In the genomic region with DNA sequence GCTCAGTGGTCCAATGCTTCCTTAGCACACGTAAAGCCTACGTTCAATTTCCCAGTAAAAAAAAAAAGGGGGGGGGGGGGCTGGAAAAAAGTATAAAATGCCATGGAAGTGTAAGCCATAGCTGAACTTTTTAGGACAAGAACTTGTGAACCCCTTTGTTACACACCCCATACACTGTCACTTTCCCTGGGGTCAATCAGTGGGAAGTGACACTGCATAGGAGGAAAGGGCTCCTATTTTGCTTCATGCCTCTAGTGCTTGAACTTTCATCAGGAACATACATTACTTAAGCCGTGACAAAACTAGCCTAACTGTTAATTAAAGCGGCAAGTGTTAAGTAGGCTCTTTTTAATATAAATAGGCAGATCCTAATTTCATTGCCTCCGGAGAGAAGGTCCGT, we compare ENCODE assay signal across 8 mouse cellular contexts. TPM values are rescaled to one million over a fixed set of nuclear protein-coding genes. Genes with fewer than 3 reads are reported as not detected.
DNase-seq lines count a peak whose midpoint lies in the region; ATAC-seq and TF ChIP-seq lines count a peak whose summit lies in the region.

No protein-coding gene starts in this region.

- H3K4me2 ChIP-seq in heart, embryonic 12.5 days: peak overlapping the region; percentile 81
- peak overlapping the region; percentile 64 for H3K4me2 ChIP-seq in forebrain, embryonic 16.5 days (ENCODE audit: low read length)
- peak overlapping the region; percentile 90 for H3K4me2 ChIP-seq in liver, postnatal 0 days (ENCODE audit: low read depth, low read length)

- H3K9ac ChIP-seq in heart, embryonic 12.5 days: peak overlapping the region; percentile 70; the same call in 1 of the 2 replicates
- peak overlapping the region; percentile 72 for H3K9ac ChIP-seq in forebrain, embryonic 16.5 days (replicated peaks; ENCODE audit: low read depth, low read length)
- peak overlapping the region; percentile 54 for H3K9ac ChIP-seq in liver, postnatal 0 days (replicated peaks)

- peak overlapping the region; percentile 82 for H3K4me3 ChIP-seq in heart, embryonic 12.5 days
- H3K4me3 ChIP-seq in E14TG2a.4 (replicated peaks; ENCODE audit: low read length): peak overlapping the region; percentile 92
- peak overlapping the region; percentile 72 for H3K4me3 ChIP-seq in forebrain, embryonic 16.5 days (replicated peaks; ENCODE audit: low read length)
- H3K4me3 ChIP-seq in liver, postnatal 0 days (ENCODE audit: low read depth, low read length): peak overlapping the region; percentile 78

- no peaks in the 10 kb centered on the region for H3K27me3 ChIP-seq in heart, embryonic 12.5 days (replicated peaks)
- no peaks in the 10 kb centered on the region for H3K27me3 ChIP-seq in E14TG2a.4 (ENCODE audit: insufficient read depth, low read length)
- H3K27me3 ChIP-seq in forebrain, embryonic 16.5 days (replicated peaks; ENCODE audit: control insufficient read depth, insufficient read depth, low read length): no peaks in the 10 kb centered on the region
- H3K27me3 ChIP-seq in liver, postnatal 0 days (ENCODE audit: insufficient read depth, low read length): no peaks in the 10 kb centered on the region

- H3K36me3 ChIP-seq in heart, embryonic 12.5 days: no peaks in the 10 kb centered on the region
- peaks cover 20% of the 10 kb centered on the region for H3K36me3 ChIP-seq in E14TG2a.4 (ENCODE audit: insufficient read depth, low read length)
- no peaks in the 10 kb centered on the region for H3K36me3 ChIP-seq in forebrain, embryonic 16.5 days (ENCODE audit: control insufficient read depth, insufficient read depth)
- H3K36me3 ChIP-seq in liver, postnatal 0 days (replicated peaks; ENCODE audit: insufficient read depth, low read length): peaks cover 11% of the 10 kb centered on the region

- peaks cover 8% of the 10 kb centered on the region; the same call in 1 of the 2 replicates for H3K4me1 ChIP-seq in heart, embryonic 12.5 days (replicated peaks)
- H3K4me1 ChIP-seq in E14TG2a.4 (replicated peaks; ENCODE audit: low read depth, low read length): peaks cover 42% of the 10 kb centered on the region
- peaks cover 12% of the 10 kb centered on the region for H3K4me1 ChIP-seq in forebrain, embryonic 16.5 days (replicated peaks; ENCODE audit: control insufficient read depth, insufficient read depth, low read length)
- peaks cover 15% of the 10 kb centered on the region for H3K4me1 ChIP-seq in liver, postnatal 0 days (ENCODE audit: insufficient read depth)

- no peak for ATAC-seq in heart, embryonic 12.5 days (ENCODE audit: insufficient number of reproducible peaks, low FRiP score)
- ATAC-seq in forebrain, embryonic 16.5 days: no peak
- ATAC-seq in liver, postnatal 0 days: no peak

- no peak for TF ChIP-seq CTCF in E14TG2a.4 (conservative IDR thresholded peaks at IDR 0.05; ENCODE audit: low read length)
- no peak for TF ChIP-seq CTCF in liver, postnatal 0 days (IDR thresholded peaks at IDR 0.05; ENCODE audit: low read depth)

- DNase-seq in heart, adult 11 months: no peak
- DNase-seq in liver, postnatal 0 days: no peak
- DNase-seq in urinary bladder, postnatal 36 days (ENCODE audit: low spot score in 2 of 2): no peak
- no peak for DNase-seq in gastrocnemius, postnatal 25 days
- DNase-seq in left cerebral cortex, adult 18-20 months (ENCODE audit: low spot score in 2 of 2): no peak

- no peak for TF ChIP-seq EP300 in liver, postnatal 0 days (IDR thresholded peaks at IDR 0.05; ENCODE audit: low read depth)

- H3K9me3 ChIP-seq in heart, embryonic 12.5 days (replicated peaks): no peaks in the 10 kb centered on the region
- no peaks in the 10 kb centered on the region for H3K9me3 ChIP-seq in E14TG2a.4 (ENCODE audit: low read length)
- no peaks in the 10 kb centered on the region for H3K9me3 ChIP-seq in forebrain, embryonic 16.5 days (ENCODE audit: control insufficient read depth, low read length)
- no peaks in the 10 kb centered on the region for H3K9me3 ChIP-seq in liver, postnatal 0 days (ENCODE audit: low read length)

- 34% methylated on average over 6 of the region's 6 CpGs for WGBS in heart, embryonic 12.5 days
- WGBS in forebrain, embryonic 16.5 days: 27% methylated on average over 6 of the region's 6 CpGs
- WGBS in liver, postnatal 0 days (ENCODE audit: insufficient replicate concordance): 32% methylated on average over 6 of the region's 6 CpGs

- H3K27ac ChIP-seq in heart, embryonic 12.5 days (ENCODE audit: poor library complexity, severe bottlenecking): peak overlapping the region; percentile 80
- H3K27ac ChIP-seq in forebrain, embryonic 16.5 days (ENCODE audit: low read length): no peak overlapping the region
- H3K27ac ChIP-seq in liver, postnatal 0 days (ENCODE audit: low read depth): peak overlapping the region; percentile 88

RNA-seq across cellular contexts. Expression of a gene that starts 0.8 kb away (rescaled TPM):
- polyA plus RNA-seq in heart, embryonic 12.5 days (2016; fragmentation: Nextera tagmentation; extraction: Ambion mirVana): 37.4 and 40.0 TPM in 2 replicates
- polyA plus RNA-seq in forebrain, embryonic 16.5 days (2015; fragmentation: Nextera tagmentation; extraction: Ambion mirVana): 35.9 and 36.7 TPM in 2 replicates
- 68.7 and 72.6 TPM in 2 replicates for polyA plus RNA-seq in liver, postnatal 0 days (2015; fragmentation: Nextera tagmentation; extraction: Ambion mirVana)
- 10 to 100 TPM; 14.8 to 18.0 TPM for total RNA-seq in gastrocnemius, postnatal 25 days (2021)
- total RNA-seq in left cerebral cortex, adult 18-20 months (2021): 10 to 100 TPM; 20.1 to 20.6 TPM

RNA-seq across cellular contexts. Expression of a gene that starts 26.1 kb away (rescaled TPM):
- not detected in 2 replicates for polyA plus RNA-seq in heart, embryonic 12.5 days (2016; fragmentation: Nextera tagmentation; extraction: Ambion mirVana)
- polyA plus RNA-seq in forebrain, embryonic 16.5 days (2015; fragmentation: Nextera tagmentation; extraction: Ambion mirVana): 0.08 and 0.21 TPM in 2 replicates
- polyA plus RNA-seq in liver, postnatal 0 days (2015; fragmentation: Nextera tagmentation; extraction: Ambion mirVana): 0.04 TPM in 1 of 2 replicates, not detected in the other
- total RNA-seq in gastrocnemius, postnatal 25 days (2021): under 1 TPM; 0.20 to 0.51 TPM
- under 1 TPM; 0.14 to 0.28 TPM for total RNA-seq in left cerebral cortex, adult 18-20 months (2021)

RNA-seq across cellular contexts. Expression of a gene that starts 50.0 kb away (rescaled TPM):
- 105 and 107 TPM in 2 replicates for polyA plus RNA-seq in heart, embryonic 12.5 days (2016; fragmentation: Nextera tagmentation; extraction: Ambion mirVana)
- 142 and 150 TPM in 2 replicates for polyA plus RNA-seq in forebrain, embryonic 16.5 days (2015; fragmentation: Nextera tagmentation; extraction: Ambion mirVana)
- 93.2 and 96.9 TPM in 2 replicates for polyA plus RNA-seq in liver, postnatal 0 days (2015; fragmentation: Nextera tagmentation; extraction: Ambion mirVana)
- 10 to 100 TPM; 53.8 to 58.9 TPM for total RNA-seq in gastrocnemius, postnatal 25 days (2021)
- 10 to 100 TPM; 45.7 to 49.1 TPM for total RNA-seq in left cerebral cortex, adult 18-20 months (2021)

RNA-seq across cellular contexts. Expression of a gene that starts 50.1 kb away (rescaled TPM):
- 345 and 349 TPM in 2 replicates for polyA plus RNA-seq in heart, embryonic 12.5 days (2016; fragmentation: Nextera tagmentation; extraction: Ambion mirVana)
- 250 and 252 TPM in 2 replicates for polyA plus RNA-seq in forebrain, embryonic 16.5 days (2015; fragmentation: Nextera tagmentation; extraction: Ambion mirVana)
- 308 and 318 TPM in 2 replicates for polyA plus RNA-seq in liver, postnatal 0 days (2015; fragmentation: Nextera tagmentation; extraction: Ambion mirVana)
- 100 to 1,000 TPM; 157 TPM for total RNA-seq in gastrocnemius, postnatal 25 days (2021)
- 100 to 1,000 TPM; 115 to 117 TPM for total RNA-seq in left cerebral cortex, adult 18-20 months (2021)
